In the genomic region with DNA sequence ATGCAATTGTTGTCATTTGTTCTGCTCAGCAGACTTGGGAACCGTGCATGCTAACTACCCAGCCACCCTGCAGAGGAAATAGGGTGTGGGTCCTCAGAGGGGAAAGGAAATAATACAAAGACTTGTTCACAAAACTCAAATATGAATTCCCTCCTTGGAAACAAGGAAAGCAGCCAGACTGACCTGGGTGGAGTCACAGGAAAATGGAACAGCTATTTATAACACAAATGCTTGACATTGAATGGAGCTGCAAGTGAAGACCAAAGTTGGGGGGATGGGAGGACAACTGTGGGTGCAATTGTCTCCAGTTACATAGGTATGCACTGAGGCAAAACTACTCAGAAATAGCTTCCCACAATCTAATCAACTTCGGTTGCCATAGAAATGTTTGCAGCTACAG, we compare ENCODE assay signal across 12 mouse cellular contexts.
A peak's percentile ranks its signal among the peaks of the same experiment; 100 is the strongest.
DNase-seq lines count a peak whose midpoint lies in the region; ATAC-seq and TF ChIP-seq lines count a peak whose summit lies in the region.
"Had no signal": no experiment of that assay in that cellular context is flagged by ENCODE, and none has a peak within 500 bp of the region (broad histone marks: within the 10 kb centered on the region; RNA-seq: fewer than 3 reads in every experiment).

No protein-coding gene starts in this region.

- ATAC-seq in forebrain, postnatal 0 days = peak; percentile 38; the same call in 1 of the 2 replicates
- ATAC-seq in forebrain, embryonic 11.5 days (replicated peaks; ENCODE audit: low FRiP score) = no peak
- ATAC-seq in inflammation-experienced regulatory T-cells, adult 6 months = no peak
- ATAC-seq in monocyte, adult 5-6 weeks (replicated peaks; ENCODE audit: insufficient number of reproducible peaks, low FRiP score, low TSS enrichment, poor library complexity, severe bottlenecking) = no peak

- no peaks in the 10 kb centered on the region for H3K4me1 ChIP-seq in forebrain, postnatal 0 days (ENCODE audit: insufficient read depth)
- no peaks in the 10 kb centered on the region for H3K4me1 ChIP-seq in forebrain, embryonic 11.5 days (replicated peaks; ENCODE audit: control insufficient read depth, insufficient read depth, low read length)
- H3K4me1 ChIP-seq: limb, embryonic 13.5 days had no signal

- no peak overlapping the region for H3K27ac ChIP-seq in forebrain, postnatal 0 days (ENCODE audit: low read depth, low read length)
- no peak overlapping the region for H3K27ac ChIP-seq in forebrain, embryonic 11.5 days (ENCODE audit: low read depth, low read length)
- peak overlapping the region; percentile 55; the same call in 1 of the 2 replicates for H3K27ac ChIP-seq in left cerebral cortex, adult 2 months
- H3K27ac ChIP-seq: limb, embryonic 13.5 days had no signal

- H3K9ac ChIP-seq in forebrain, postnatal 0 days = no peak overlapping the region
- H3K9ac ChIP-seq in forebrain, embryonic 11.5 days (ENCODE audit: low read length) = no peak overlapping the region
- H3K9ac ChIP-seq: limb, embryonic 13.5 days had no signal

- no peaks in the 10 kb centered on the region for H3K27me3 ChIP-seq in forebrain, postnatal 0 days (ENCODE audit: insufficient read depth, low read length)
- no peaks in the 10 kb centered on the region for H3K27me3 ChIP-seq in forebrain, embryonic 11.5 days (ENCODE audit: control insufficient read depth, insufficient read depth, low read length)
- H3K27me3 ChIP-seq: limb, embryonic 13.5 days had no signal

- no peak overlapping the region for H3K4me2 ChIP-seq in forebrain, postnatal 0 days (ENCODE audit: low read depth)
- H3K4me2 ChIP-seq in forebrain, embryonic 11.5 days (ENCODE audit: low read depth, low read length, severe bottlenecking) = no peak overlapping the region
- H3K4me2 ChIP-seq: limb, embryonic 13.5 days had no signal

- no peaks in the 10 kb centered on the region for H3K9me3 ChIP-seq in forebrain, postnatal 0 days (ENCODE audit: low read length)
- H3K9me3 ChIP-seq in forebrain, embryonic 11.5 days (ENCODE audit: control insufficient read depth, low read length) = no peaks in the 10 kb centered on the region
- H3K9me3 ChIP-seq: limb, embryonic 13.5 days had no signal

- peak; percentile 2 for DNase-seq in forebrain, postnatal 0 days
- no peak for DNase-seq in forebrain, embryonic 11.5 days (ENCODE audit: low spot score)
- no peak for DNase-seq in left cerebral cortex, adult 2 months (ENCODE audit: extremely low spot score in 1 of 2, low spot score in 2 of 2)
- no peak for DNase-seq in left cerebral cortex, adult 9 months (ENCODE audit: low spot score in 2 of 2)
- DNase-seq in heart, postnatal 36 days = peak; percentile 30 to 45
- DNase-seq in lung, postnatal 25 days (ENCODE audit: low spot score) = peak; percentile 31
- DNase-seq: cerebellum, postnatal 36 days had no signal

- intact Hi-C loops in left cerebral cortex, adult 2 months (cut with DNase I) = no loop called here
- intact Hi-C loops in heart, postnatal 36 days (cut with DNase I) = loop anchor here (2.0 kb wide), 1 partner anchor 51 kb away; no protein-coding TSS in a partner anchor

- TF ChIP-seq CTCF in forebrain, postnatal 0 days (IDR thresholded peaks at IDR 0.05; ENCODE audit: low read depth) = no peak
- TF ChIP-seq CTCF in left cerebral cortex, adult 2 months (IDR thresholded peaks at IDR 0.05) = no peak

- H3K36me3 ChIP-seq in forebrain, postnatal 0 days (ENCODE audit: insufficient read depth) = no peaks in the 10 kb centered on the region
- H3K36me3 ChIP-seq in forebrain, embryonic 11.5 days (ENCODE audit: control insufficient read depth, insufficient read depth, low read length) = no peaks in the 10 kb centered on the region
- H3K36me3 ChIP-seq: limb, embryonic 13.5 days had no signal

- WGBS in forebrain, postnatal 0 days = 70% methylated on average over 2 of the region's 2 CpGs
- 79% methylated on average over 2 of the region's 2 CpGs for WGBS in forebrain, embryonic 11.5 days

- H3K4me3 ChIP-seq in forebrain, postnatal 0 days (ENCODE audit: low read depth, low read length) = no peak overlapping the region
- H3K4me3 ChIP-seq in forebrain, embryonic 11.5 days (ENCODE audit: low read depth, low read length) = no peak overlapping the region
- no peak overlapping the region for H3K4me3 ChIP-seq in left cerebral cortex, adult 2 months
- H3K4me3 ChIP-seq: erythroblast, embryonic 14.5 days; limb, embryonic 13.5 days; myocyte had no signal

Comparison
In these comparisons a context has a peak if more than half of its experiments do, and no peak if none do; other contexts are left out.
1. DNase-seq: peak in forebrain, postnatal 0 days (single experiment), heart, postnatal 36 days (2 of 2) and lung, postnatal 25 days (single experiment); none in forebrain, embryonic 11.5 days (single experiment), left cerebral cortex, adult 2 months (0 of 2) and left cerebral cortex, adult 9 months (0 of 2).